Mouse (Mus musculus) heart, embryonic 16.5 days (tissue): ENCODE results near the gene Msmb. TPM values are rescaled to one million over a fixed set of nuclear protein-coding genes. Genes with fewer than 3 reads are reported as not detected.

Source experiments
- polyA plus RNA-seq: library from polyadenylated mRNA; unstranded; fragments of >200 nt; fragmentation: Nextera tagmentation; extraction: Ambion mirVana; gene quantifications from 2 replicates; pipeline ENCODE4 v1.2.1, GENCODE M21; 2015

Msmb gene
- polyA plus RNA-seq, 1 experiment from 2014 or later: not detected

Other genes starting within 250 kb of the Msmb start
- 0.30 and 0.51 TPM in 2 replicates for gene Galnt15, start 113.0 kb upstream of the Msmb start, polyA plus RNA-seq
- 44.4 and 51.6 TPM in 2 replicates for gene Oxnad1, start 56.6 kb upstream of the Msmb start, polyA plus RNA-seq
- 71.6 and 73.3 TPM in 2 replicates for gene Dph3, start 56.3 kb upstream of the Msmb start, polyA plus RNA-seq
- 123 and 130 TPM in 2 replicates for gene Ncoa4, start 17.8 kb downstream of the Msmb start, polyA plus RNA-seq
- gene Timm23, start 59.9 kb downstream of the Msmb start, polyA plus RNA-seq: 274 and 354 TPM in 2 replicates
- 25.0 and 26.6 TPM in 2 replicates for gene Parg, start 59.9 kb downstream of the Msmb start, polyA plus RNA-seq
- gene Ogdhl, start 180.0 kb downstream of the Msmb start, polyA plus RNA-seq: 10.3 and 12.3 TPM in 2 replicates
- gene 1700024G13Rik, start 246.4 kb downstream of the Msmb start, polyA plus RNA-seq: 0.17 and 0.30 TPM in 2 replicates